Mouse (Mus musculus) liver, embryonic 14.5 days (tissue): ENCODE results near the gene Use1. TPM values are rescaled to one million over a fixed set of nuclear protein-coding genes. Genes with fewer than 3 reads are reported as not detected.

ENCODE experiments used
- ATAC-seq: fragments of 200-750 bp; cut with Nextera tagmentation; 2 replicates; pipeline ENCODE4 v1.8.0; 2017; ENCODE audit warnings: moderate number of reproducible peaks, mild to moderate bottlenecking, moderate library complexity; ENCODE audit not compliant: insufficient read depth
- DNase-seq, 3 experiments: peaks; one replicate each; pipeline ENCODE4 v3.0.0-alpha.2; 2012 to 2013; ENCODE audit warnings: low read depth in 3 of 3, low spot score in 3 of 3
- H3K27ac ChIP-seq: fragments of 300-500 bp; sonication (generic); 2 replicates; pipeline ENCODE4 v1.5.1; 2014; ENCODE audit warnings: moderate library complexity, mild to moderate bottlenecking, control low read depth, inconsistent platforms
- H3K27me3 ChIP-seq: fragments of 300-500 bp; sonication (generic); 2 replicates; pipeline ENCODE4 v1.6.1; 2014; ENCODE audit warnings: mild to moderate bottlenecking, low read length, moderate library complexity; ENCODE audit not compliant: control insufficient read depth, insufficient read depth
- H3K36me3 ChIP-seq: fragments of 300-500 bp; sonication (generic); replicated peaks from 2 replicates; pipeline ENCODE4 v1.6.1; 2014; ENCODE audit warnings: low read depth; ENCODE audit not compliant: control insufficient read depth, insufficient read depth
- H3K4me1 ChIP-seq, 2 experiments: fragments of 200-500 bp in 1 of 2; fragments of 300-500 bp in 1 of 2; sonication (generic) in 1 of 2; replicated peaks; 2 replicates each; pipeline ENCODE4 v1.6.1; 2012 to 2014; ENCODE audit warnings: antibody characterized with exemption in 1 of 2, inconsistent platforms in 1 of 2, low read length in 1 of 2; ENCODE audit not compliant: control insufficient read depth in 2 of 2, insufficient read depth in 2 of 2
- H3K4me2 ChIP-seq: fragments of 300-500 bp; sonication (generic); 2 replicates; pipeline ENCODE4 v1.6.1; 2014; ENCODE audit warnings: low read depth, mild to moderate bottlenecking, control low read depth, moderate library complexity
- H3K4me3 ChIP-seq, 2 experiments: fragments of 200-500 bp in 1 of 2; fragments of 300-500 bp in 1 of 2; sonication (generic) in 1 of 2; 2 replicates each; pipeline ENCODE4 v1.5.1; 2012 to 2014; ENCODE audit warnings: low read depth in 2 of 2, low read length in 2 of 2, mild to moderate bottlenecking in 2 of 2, control low read depth in 1 of 2, inconsistent platforms in 1 of 2, moderate library complexity in 1 of 2; ENCODE audit not compliant: insufficient read depth in 1 of 2
- H3K9ac ChIP-seq: fragments of 300-500 bp; sonication (generic); replicated peaks from 2 replicates; pipeline ENCODE4 v1.6.1; 2014; ENCODE audit warnings: mild to moderate bottlenecking, control low read depth, moderate library complexity
- H3K9me3 ChIP-seq: fragments of 300-500 bp; sonication (generic); 2 replicates; pipeline ENCODE4 v1.6.1; 2016; ENCODE audit warnings: low read length, mixed read lengths; ENCODE audit not compliant: control insufficient read depth
- CTCF ChIP-seq: IDR thresholded peaks from 2 replicates; pipeline ENCODE4 v1.5.1; 2016; ENCODE audit warnings: antibody characterized with exemption, low read depth, control low read depth
- EP300 ChIP-seq: IDR thresholded peaks from 2 replicates; pipeline ENCODE4 v1.6.1; 2016; ENCODE audit warnings: antibody characterized with exemption, low read depth
- WGBS: fragments of 180-500 bp; shearing (Covaris S2); extraction: QIAGEN DNeasy Blood & Tissue Kit; methylation state at CpG from one replicate; pipeline ENCODE4 v1.1.7; 2014; ENCODE audit not compliant: insufficient replicate concordance; 5-methylcytosine and 5-hydroxymethylcytosine counted together
- polyA plus RNA-seq, 2 experiments: library from polyadenylated mRNA; depleted of rRNA in 1 of 2; stranded (reverse) in 1 of 2; unstranded in 1 of 2; fragments of >200 nt; fragmentation: Nextera tagmentation in 1 of 2; extraction: Ambion mirVana in 1 of 2; gene quantifications; 2 replicates each; pipeline versions ENCODE4 v1.2.1 to v1.2.3; 2012 to 2014

Gene Use1
- polyA plus RNA-seq, 2 experiments = 48.2 to 57.2 TPM

DNA sequence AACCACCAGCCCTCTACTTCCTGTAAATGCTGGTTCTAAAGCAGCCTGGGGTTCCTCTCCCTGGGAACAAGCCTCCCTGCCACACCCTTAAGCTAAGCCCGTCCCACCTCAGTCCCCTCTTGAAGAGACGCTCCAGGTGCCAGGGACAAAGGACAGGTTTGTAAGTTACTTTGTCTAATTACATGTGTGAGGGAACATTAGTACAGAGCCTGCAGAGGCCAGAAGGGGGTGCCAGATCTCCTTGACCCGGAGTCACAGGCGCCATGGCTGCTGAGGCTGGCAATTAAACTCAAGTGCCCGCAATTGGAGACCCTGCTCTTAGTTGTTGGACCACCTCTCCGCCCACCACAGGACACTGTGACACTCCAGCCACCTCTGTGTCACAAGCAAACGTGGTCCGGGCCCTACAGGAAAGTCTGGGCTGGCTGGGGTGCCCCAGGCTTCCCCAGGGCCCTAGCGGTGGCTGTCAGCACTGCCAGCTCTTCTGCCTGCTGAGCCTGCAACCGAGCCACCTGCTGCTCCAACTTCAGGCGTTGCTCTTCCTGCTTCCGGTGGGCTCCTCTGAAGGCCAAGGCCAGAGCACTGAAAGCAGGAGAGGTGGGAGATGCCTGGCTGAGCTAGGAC is 18.7 kb downstream of the Use1 start:
- Histone ChIP-seq H3K27me3 (peaks cover 21% of the 10 kb centered on the region), H3K4me3 (no peak overlapping the region), H3K9me3 (no peaks in the 10 kb centered on the region), H3K36me3 (no peaks in the 10 kb centered on the region), H3K27ac (no peak overlapping the region), H3K4me2 (no peak overlapping the region), H3K4me1 (no peaks in the 10 kb centered on the region; a peak in 1 of 4 replicates), H3K9ac (no peak overlapping the region)
- no peak for DNase-seq
- ATAC-seq = no peak
- TF ChIP-seq CTCF = peak; percentile 49; the same call in 1 of the 2 replicates
- TF ChIP-seq EP300 = no peak
- 58% methylated on average over 12 of the region's 12 CpGs for WGBS

DNA sequence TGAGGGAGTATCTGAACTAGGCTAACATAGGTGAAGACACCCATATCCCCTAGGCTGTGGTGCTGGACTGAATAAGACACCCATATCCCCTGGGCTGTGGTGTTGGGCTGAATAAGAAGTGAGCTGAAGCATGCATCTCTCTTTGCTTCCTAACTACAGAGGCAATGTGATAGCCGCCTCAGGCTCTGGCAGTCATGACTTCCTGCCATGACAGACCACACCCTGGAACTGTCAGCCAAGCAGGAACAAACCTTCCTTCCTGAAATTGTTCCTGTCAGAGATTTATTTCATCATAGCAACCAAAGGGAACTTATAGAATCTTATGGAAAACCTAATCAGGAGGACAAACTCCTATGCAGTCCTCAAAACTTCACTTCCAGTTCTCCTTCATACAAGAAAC is 21.6 kb downstream of the Use1 start:
- H3K4me2 ChIP-seq = no peak overlapping the region
- no peaks in the 10 kb centered on the region; a peak in 1 of 4 replicates for H3K4me1 ChIP-seq
- no peak overlapping the region for H3K9ac ChIP-seq
- ATAC-seq (no peak), DNase-seq (no peak)
- 14% methylated on average over 1 of the region's 1 CpGs for whole genome bisulfite sequencing
- H3K36me3 ChIP-seq = no peaks in the 10 kb centered on the region
- H3K27me3 ChIP-seq = no peaks in the 10 kb centered on the region
- H3K9me3 ChIP-seq = no peaks in the 10 kb centered on the region
- TF ChIP-seq CTCF (no peak), EP300 (no peak)
- H3K4me3 ChIP-seq = no peak overlapping the region
- H3K27ac ChIP-seq = no peak overlapping the region

DNA sequence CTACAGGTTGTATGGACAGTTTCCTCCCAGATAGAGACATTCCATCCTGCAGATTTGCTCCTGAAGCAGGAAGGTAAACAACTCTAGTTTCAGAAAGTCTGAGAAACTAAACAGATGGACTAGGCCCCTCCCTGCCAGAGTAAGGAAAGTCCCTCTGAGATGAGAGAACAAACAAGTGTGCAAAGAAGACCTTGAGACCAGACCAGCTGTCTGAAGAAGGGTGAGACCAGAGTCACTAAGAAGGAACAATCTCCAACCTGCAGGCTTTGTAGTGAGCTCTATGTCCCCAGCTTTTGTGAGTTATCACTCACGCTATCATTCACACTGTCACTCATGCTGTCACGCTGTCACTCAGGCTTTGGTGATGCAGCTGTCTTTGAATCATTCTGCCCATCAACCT is 25.0 kb downstream of the Use1 start:
- Histone ChIP-seq H3K4me1 (peaks cover 0 to 6% of the 10 kb centered on the region in 2 experiments; a peak in 2 of 4 replicates), H3K9me3 (no peaks in the 10 kb centered on the region), H3K27me3 (no peaks in the 10 kb centered on the region), H3K4me2 (no peak overlapping the region), H3K4me3 (no peak overlapping the region), H3K27ac (no peak overlapping the region), H3K36me3 (no peaks in the 10 kb centered on the region), H3K9ac (no peak overlapping the region)
- ATAC-seq (no peak), DNase-seq (no peak)
- TF ChIP-seq EP300 (no peak), CTCF (no peak)
- WGBS = 76% methylated on average over 2 of the region's 2 CpGs

DNA sequence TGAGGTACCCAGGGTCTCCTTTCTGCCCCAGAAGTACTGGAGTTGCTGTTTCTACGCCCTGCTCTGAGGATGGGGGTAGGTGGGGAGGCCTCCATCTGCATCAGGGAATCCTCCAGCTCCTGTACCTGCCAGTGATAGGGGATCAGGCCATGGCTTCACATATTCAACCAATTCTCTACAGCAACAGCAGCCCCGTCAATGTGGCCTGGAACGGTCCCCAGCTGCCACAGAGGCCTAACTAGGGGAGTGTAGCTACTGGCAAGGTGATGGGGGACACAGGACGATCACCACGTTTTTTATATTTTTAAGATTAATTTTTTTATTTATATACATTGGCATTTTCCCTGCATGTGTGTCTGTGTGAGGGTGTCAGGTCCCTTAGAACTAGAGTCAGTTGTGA is 25.7 kb downstream of the Use1 start:
- H3K4me3 ChIP-seq = no peak overlapping the region
- H3K9ac ChIP-seq = no peak overlapping the region
- TF ChIP-seq CTCF (no peak), EP300 (no peak)
- DNase-seq = no peak
- peaks cover 2 to 8% of the 10 kb centered on the region in 2 experiments for H3K4me1 ChIP-seq
- H3K27me3 ChIP-seq = no peaks in the 10 kb centered on the region
- no peak overlapping the region for H3K27ac ChIP-seq
- WGBS = 56% methylated on average over 5 of the region's 5 CpGs
- H3K4me2 ChIP-seq = no peak overlapping the region
- no peaks in the 10 kb centered on the region for H3K36me3 ChIP-seq
- no peaks in the 10 kb centered on the region for H3K9me3 ChIP-seq
- ATAC-seq = no peak

DNA sequence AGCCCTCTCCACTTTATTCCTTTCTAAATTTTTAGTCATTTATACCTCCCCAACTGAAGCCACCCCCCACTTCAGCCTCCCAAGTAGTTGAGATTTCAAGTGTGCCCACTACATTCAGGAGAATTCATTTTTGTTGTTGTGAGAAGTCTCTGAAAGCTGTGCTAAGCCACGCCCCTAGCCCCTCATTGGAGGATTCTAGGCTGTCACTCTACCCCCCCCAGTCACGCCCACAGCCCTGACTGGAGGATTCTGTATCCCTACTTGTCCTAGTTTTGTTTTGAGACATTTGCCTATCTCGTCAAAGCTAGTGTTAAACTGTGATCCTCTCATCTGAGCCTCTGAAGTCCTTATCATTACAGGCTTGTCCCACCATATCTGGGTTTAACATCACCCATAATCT is 26.2 kb downstream of the Use1 start:
- no peak overlapping the region for H3K27ac ChIP-seq
- DNase-seq (no peak), ATAC-seq (no peak)
- 7% methylated on average over 3 of the region's 3 CpGs for WGBS
- H3K9ac ChIP-seq = no peak overlapping the region
- H3K4me3 ChIP-seq = peak overlapping the region in 1 of 2 experiments; percentile 16; a peak in 1 of 4 replicates
- TF ChIP-seq EP300 = no peak
- TF ChIP-seq CTCF = no peak
- H3K4me2 ChIP-seq = peak overlapping the region; percentile 0; the same call in 1 of the 2 replicates
- H3K9me3 ChIP-seq = no peaks in the 10 kb centered on the region
- H3K27me3 ChIP-seq = no peaks in the 10 kb centered on the region
- peaks cover 6 to 11% of the 10 kb centered on the region in 2 experiments for H3K4me1 ChIP-seq
- no peaks in the 10 kb centered on the region for H3K36me3 ChIP-seq
